Mouse (Mus musculus) CD4-positive naive resting alpha-beta T cell, adult 76 days (primary cell): ENCODE data around the gene Gm5938. TPM values are rescaled to one million over a fixed set of nuclear protein-coding genes. Genes with fewer than 3 reads are reported as not detected.

Experiments
- total RNA-seq: library from RNA; stranded (reverse); gene quantifications from one replicate; pipeline ENCODE4 v1.2.4, GENCODE M21; 2023

The Gm5938 gene
- total RNA-seq = not detected

DNA sequence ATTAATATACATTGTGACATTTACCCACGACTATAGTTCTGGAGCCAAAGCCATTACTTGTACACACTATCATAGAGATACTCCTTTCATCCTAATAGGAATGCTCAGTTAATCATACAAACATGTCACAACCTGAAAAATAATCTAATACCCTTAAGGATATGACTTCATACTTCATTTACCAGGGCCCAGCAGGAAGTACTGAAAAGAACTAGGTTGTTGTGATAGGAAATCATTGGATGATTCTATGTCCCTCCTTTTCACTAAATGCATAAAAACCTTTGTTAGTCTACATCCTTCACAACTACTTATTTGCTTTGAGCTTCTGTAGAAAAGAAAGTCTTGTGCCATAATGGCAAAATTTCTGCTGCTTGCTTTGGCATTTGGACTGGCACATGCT lies at the start of gene Gm5938:
TSS of gene Gm5938 (plus strand) at position 301 of the 400 bp plus-strand sequence.

DNA sequence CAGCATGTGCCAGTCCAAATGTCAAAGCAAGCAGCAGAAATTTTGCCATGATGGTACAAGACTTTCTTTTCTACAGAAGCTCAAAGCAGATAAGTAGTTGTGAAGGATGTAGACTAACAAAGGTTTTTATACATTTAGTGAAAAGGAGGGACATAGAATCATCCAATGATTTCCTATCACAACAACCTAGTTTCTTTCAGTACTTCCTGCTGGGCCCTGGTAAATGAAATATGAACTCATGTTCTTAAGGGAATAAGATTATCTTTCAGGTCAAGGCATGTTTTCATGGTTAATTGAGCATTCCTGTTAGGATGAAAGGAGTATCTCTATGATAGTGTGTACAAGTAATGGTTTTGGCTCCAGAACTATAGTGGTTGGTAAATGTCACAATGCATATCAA lies 34.0 kb upstream of the Gm5938 start, which contains the start of gene Obp1a:
TSS of gene Obp1a (minus strand) at position 101 of the 400 bp plus-strand sequence.

Other genes starting within 250 kb of the Gm5938 start
- not detected for gene 5430402E10Rik, start 200.4 kb upstream of the Gm5938 start, total RNA-seq
- not detected for gene Obp1a, start 34.1 kb upstream of the Gm5938 start, total RNA-seq
- not detected for gene Obp1b, start 61.3 kb downstream of the Gm5938 start, total RNA-seq
- gene Gm14743, start 120.5 kb downstream of the Gm5938 start, total RNA-seq = not detected
- gene 4930480E11Rik, start 244.2 kb downstream of the Gm5938 start, total RNA-seq = not detected